Comparison of ENCODE assay signal across 24 mouse cellular contexts in the genomic region with DNA sequence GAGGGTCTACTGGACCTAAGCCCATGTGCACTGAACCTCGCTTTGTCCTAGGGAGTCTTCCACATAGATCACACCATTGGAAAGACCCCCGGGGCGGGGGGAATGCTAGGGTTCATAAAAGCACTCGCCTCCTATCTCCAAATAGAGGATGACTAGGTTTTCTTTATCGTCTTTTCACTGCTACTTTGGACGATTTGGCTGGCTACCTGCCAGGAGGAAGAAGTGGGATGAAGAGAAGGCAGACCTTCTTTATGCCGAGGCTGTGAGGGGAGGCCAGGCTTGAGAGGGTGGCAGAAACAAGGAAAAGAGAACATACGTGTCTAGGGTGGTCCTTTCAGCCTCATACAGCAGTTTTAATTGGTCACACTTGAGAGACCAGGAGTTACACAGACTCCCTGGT.
"Had no signal": no experiment of that assay in that cellular context is flagged by ENCODE, and none has a peak within 500 bp of the region (broad histone marks: within the 10 kb centered on the region; RNA-seq: fewer than 3 reads in every experiment).

No protein-coding gene starts in this region.

- H3K27ac ChIP-seq: embryonic facial prominence, embryonic 10.5 days; embryonic facial prominence, embryonic 12.5 days; embryonic facial prominence, embryonic 13.5 days; embryonic facial prominence, embryonic 15.5 days; forebrain, embryonic 10.5 days; forebrain, embryonic 12.5 days; forebrain, embryonic 13.5 days; forebrain, embryonic 15.5 days; gastrocnemius, adult 2 months; heart, adult 2 months; heart, embryonic 10.5 days had no signal

- H3K4me3 ChIP-seq: embryonic facial prominence, embryonic 10.5 days; embryonic facial prominence, embryonic 12.5 days; embryonic facial prominence, embryonic 13.5 days; embryonic facial prominence, embryonic 15.5 days; erythroblast, embryonic 14.5 days; forebrain, embryonic 10.5 days; forebrain, embryonic 12.5 days; forebrain, embryonic 13.5 days; forebrain, embryonic 15.5 days; gastrocnemius, adult 2 months; heart, adult 2 months; heart, embryonic 10.5 days had no signal

- H3K9me3 ChIP-seq: embryonic facial prominence, embryonic 10.5 days; embryonic facial prominence, embryonic 12.5 days; embryonic facial prominence, embryonic 13.5 days; embryonic facial prominence, embryonic 15.5 days; forebrain, embryonic 10.5 days; forebrain, embryonic 12.5 days; forebrain, embryonic 13.5 days; forebrain, embryonic 15.5 days; heart, embryonic 10.5 days had no signal

- DNase-seq: cerebellum, postnatal 10 days; cerebellum, postnatal 14 days; cerebellum, postnatal 25 days; cerebellum, postnatal 36 days; embryo, embryonic 11 days; forebrain, postnatal 0 days; gastrocnemius, adult 2 months; gastrocnemius, postnatal 10 days; gastrocnemius, postnatal 14 days; gastrocnemius, postnatal 25 days; gastrocnemius, postnatal 36 days; heart, adult 11 months; heart, adult 18-20 months; heart, adult 2 months had no signal

- H3K27me3 ChIP-seq: embryonic facial prominence, embryonic 15.5 days; forebrain, embryonic 12.5 days; forebrain, embryonic 13.5 days; forebrain, embryonic 15.5 days had no signal

- H3K9ac ChIP-seq: embryonic facial prominence, embryonic 12.5 days; embryonic facial prominence, embryonic 13.5 days; embryonic facial prominence, embryonic 15.5 days; forebrain, embryonic 12.5 days; forebrain, embryonic 13.5 days; forebrain, embryonic 15.5 days; forebrain, postnatal 0 days had no signal

- H3K36me3 ChIP-seq: embryonic facial prominence, embryonic 10.5 days; embryonic facial prominence, embryonic 12.5 days; embryonic facial prominence, embryonic 13.5 days; embryonic facial prominence, embryonic 15.5 days; forebrain, embryonic 10.5 days; forebrain, embryonic 12.5 days; forebrain, embryonic 15.5 days; heart, embryonic 10.5 days had no signal

- H3K4me1 ChIP-seq: embryonic facial prominence, embryonic 12.5 days; embryonic facial prominence, embryonic 15.5 days; forebrain, embryonic 12.5 days; heart, embryonic 10.5 days had no signal
